Mouse (Mus musculus): ENCODE measurements around the gene Trim47. TPM values are rescaled to one million over a fixed set of nuclear protein-coding genes. Genes with fewer than 3 reads are reported as not detected.

The Trim47 gene
- polyA plus RNA-seq, 1 experiment from 2014 or later, result 3.0 TPM

GRCm38 (mm10) chr11:116072608-116073007 lies 54.4 kb downstream of the Trim47 start:
- Histone ChIP-seq H3K4me3 (ENCODE audit: low read depth, low read length) (no peak overlapping the region), H3K9ac (ENCODE audit: low read depth, low read length) (no peak overlapping the region), H3K27me3 (ENCODE audit: control insufficient read depth, insufficient read depth, low read length) (no peaks in the 10 kb centered on the region), H3K9me3 (ENCODE audit: control insufficient read depth, low read length) (no peaks in the 10 kb centered on the region), H3K4me1 (replicated peaks; ENCODE audit: control insufficient read depth, insufficient read depth, low read length) (no peaks in the 10 kb centered on the region), H3K4me2 (replicated peaks; ENCODE audit: low read depth, low read length) (no peak overlapping the region), H3K27ac (ENCODE audit: low read depth, low read length) (no peak overlapping the region), H3K36me3 (ENCODE audit: control insufficient read depth, insufficient read depth, low read length) (no peaks in the 10 kb centered on the region)
- 77% methylated on average over 3 of the region's 3 CpGs for WGBS
- ATAC-seq (ENCODE audit: low FRiP score), result no peak
- no peak for DNase-seq (ENCODE audit: low spot score)

GRCm38 (mm10) chr11:116071510-116071909 lies 55.5 kb downstream of the Trim47 start:
- H3K9me3 ChIP-seq (ENCODE audit: control insufficient read depth, low read length), result no peaks in the 10 kb centered on the region
- 67% methylated on average over 5 of the region's 5 CpGs for WGBS
- no peak overlapping the region for H3K4me3 ChIP-seq (ENCODE audit: low read depth, low read length)
- H3K27me3 ChIP-seq (ENCODE audit: control insufficient read depth, insufficient read depth, low read length), result no peaks in the 10 kb centered on the region
- DNase-seq (ENCODE audit: low spot score) (no peak), ATAC-seq (ENCODE audit: low FRiP score) (no peak)
- H3K4me2 ChIP-seq (replicated peaks; ENCODE audit: low read depth, low read length), result no peak overlapping the region
- H3K4me1 ChIP-seq (replicated peaks; ENCODE audit: control insufficient read depth, insufficient read depth, low read length), result no peaks in the 10 kb centered on the region
- no peaks in the 10 kb centered on the region for H3K36me3 ChIP-seq (ENCODE audit: control insufficient read depth, insufficient read depth, low read length)
- no peak overlapping the region for H3K9ac ChIP-seq (ENCODE audit: low read depth, low read length)
- H3K27ac ChIP-seq (ENCODE audit: low read depth, low read length), result no peak overlapping the region

- H3K9me3 ChIP-seq (ENCODE audit: control insufficient read depth, low read length), result no peaks in the 10 kb centered on the region
- H3K27me3 ChIP-seq (ENCODE audit: control insufficient read depth, insufficient read depth, low read length), result no peaks in the 10 kb centered on the region
- H3K4me2 ChIP-seq (replicated peaks; ENCODE audit: low read depth, low read length), result no peak overlapping the region
- no peak overlapping the region for H3K4me3 ChIP-seq (ENCODE audit: low read depth, low read length)
- H3K9ac ChIP-seq (ENCODE audit: low read depth, low read length), result no peak overlapping the region
- DNase-seq (ENCODE audit: low spot score) (no peak), ATAC-seq (ENCODE audit: low FRiP score) (no peak)
- H3K36me3 ChIP-seq (ENCODE audit: control insufficient read depth, insufficient read depth, low read length), result no peaks in the 10 kb centered on the region
- no peaks in the 10 kb centered on the region for H3K4me1 ChIP-seq (replicated peaks; ENCODE audit: control insufficient read depth, insufficient read depth, low read length)
- H3K27ac ChIP-seq (ENCODE audit: low read depth, low read length), result no peak overlapping the region
- 86% methylated on average over 12 of the region's 12 CpGs for WGBS
Measured at GRCm38 (mm10) chr11:116065345-116065744, 61.7 kb downstream of the Trim47 start.

GRCm38 (mm10) chr11:116064187-116064867 lies 62.7 kb downstream of the Trim47 start:
- ATAC-seq (ENCODE audit: low FRiP score), result no peak
- Histone ChIP-seq H3K9ac (ENCODE audit: low read depth, low read length) (no peak overlapping the region), H3K9me3 (ENCODE audit: control insufficient read depth, low read length) (no peaks in the 10 kb centered on the region), H3K4me3 (ENCODE audit: low read depth, low read length) (no peak overlapping the region), H3K36me3 (ENCODE audit: control insufficient read depth, insufficient read depth, low read length) (0 out of 2 replicates have a peak, but pooled peaks cover 2% of the 10 kb centered on the region), H3K4me2 (replicated peaks; ENCODE audit: low read depth, low read length) (no peak overlapping the region), H3K4me1 (replicated peaks; ENCODE audit: control insufficient read depth, insufficient read depth, low read length) (no peaks in the 10 kb centered on the region), H3K27me3 (ENCODE audit: control insufficient read depth, insufficient read depth, low read length) (no peaks in the 10 kb centered on the region), H3K27ac (ENCODE audit: low read depth, low read length) (no peak overlapping the region)
- no peak for DNase-seq (ENCODE audit: low spot score)
- WGBS, result 64% methylated on average over 23 of the region's 23 CpGs

- Histone ChIP-seq H3K27me3 (ENCODE audit: control insufficient read depth, insufficient read depth, low read length) (no peaks in the 10 kb centered on the region), H3K4me2 (replicated peaks; ENCODE audit: low read depth, low read length) (no peak overlapping the region), H3K4me1 (replicated peaks; ENCODE audit: control insufficient read depth, insufficient read depth, low read length) (no peaks in the 10 kb centered on the region), H3K36me3 (ENCODE audit: control insufficient read depth, insufficient read depth, low read length) (peaks cover 8% of the 10 kb centered on the region; the same call in 1 of the 2 replicates), H3K9me3 (ENCODE audit: control insufficient read depth, low read length) (no peaks in the 10 kb centered on the region), H3K9ac (ENCODE audit: low read depth, low read length) (no peak overlapping the region), H3K27ac (ENCODE audit: low read depth, low read length) (no peak overlapping the region), H3K4me3 (ENCODE audit: low read depth, low read length) (no peak overlapping the region)
- WGBS, result 77% methylated on average over 13 of the region's 13 CpGs
- no peak for ATAC-seq (ENCODE audit: low FRiP score)
- DNase-seq (ENCODE audit: low spot score), result no peak
Measured at GRCm38 (mm10) chr11:116063562-116063961, 63.4 kb downstream of the Trim47 start.

GRCm38 (mm10) chr11:116062521-116062920 lies 64.5 kb downstream of the Trim47 start:
- H3K36me3 ChIP-seq (ENCODE audit: control insufficient read depth, insufficient read depth, low read length), result peaks cover 15% of the 10 kb centered on the region; the same call in 1 of the 2 replicates
- H3K27me3 ChIP-seq (ENCODE audit: control insufficient read depth, insufficient read depth, low read length), result no peaks in the 10 kb centered on the region
- no peaks in the 10 kb centered on the region for H3K9me3 ChIP-seq (ENCODE audit: control insufficient read depth, low read length)
- WGBS, result 68% methylated on average over 8 of the region's 8 CpGs
- H3K4me2 ChIP-seq (replicated peaks; ENCODE audit: low read depth, low read length), result no peak overlapping the region
- no peaks in the 10 kb centered on the region for H3K4me1 ChIP-seq (replicated peaks; ENCODE audit: control insufficient read depth, insufficient read depth, low read length)
- H3K9ac ChIP-seq (ENCODE audit: low read depth, low read length), result no peak overlapping the region
- H3K27ac ChIP-seq (ENCODE audit: low read depth, low read length), result no peak overlapping the region
- ATAC-seq (ENCODE audit: low FRiP score) (no peak), DNase-seq (ENCODE audit: low spot score) (no peak)
- no peak overlapping the region for H3K4me3 ChIP-seq (ENCODE audit: low read depth, low read length)

GRCm38 (mm10) chr11:116061641-116062415 lies 65.2 kb downstream of the Trim47 start:
- Histone ChIP-seq H3K9ac (ENCODE audit: low read depth, low read length) (no peak overlapping the region), H3K9me3 (ENCODE audit: control insufficient read depth, low read length) (no peaks in the 10 kb centered on the region), H3K4me1 (replicated peaks; ENCODE audit: control insufficient read depth, insufficient read depth, low read length) (no peaks in the 10 kb centered on the region), H3K27me3 (ENCODE audit: control insufficient read depth, insufficient read depth, low read length) (no peaks in the 10 kb centered on the region), H3K4me3 (ENCODE audit: low read depth, low read length) (no peak overlapping the region), H3K27ac (ENCODE audit: low read depth, low read length) (no peak overlapping the region), H3K36me3 (ENCODE audit: control insufficient read depth, insufficient read depth, low read length) (peaks cover 17% of the 10 kb centered on the region; the same call in 1 of the 2 replicates), H3K4me2 (replicated peaks; ENCODE audit: low read depth, low read length) (no peak overlapping the region)
- DNase-seq (ENCODE audit: low spot score) (no peak), ATAC-seq (ENCODE audit: low FRiP score) (no peak)
- WGBS, result 86% methylated on average over 13 of the region's 13 CpGs

- Histone ChIP-seq H3K9ac (ENCODE audit: low read depth, low read length) (no peak overlapping the region), H3K4me3 (ENCODE audit: low read depth, low read length) (no peak overlapping the region), H3K4me2 (replicated peaks; ENCODE audit: low read depth, low read length) (no peak overlapping the region), H3K9me3 (ENCODE audit: control insufficient read depth, low read length) (no peaks in the 10 kb centered on the region), H3K4me1 (replicated peaks; ENCODE audit: control insufficient read depth, insufficient read depth, low read length) (no peaks in the 10 kb centered on the region), H3K36me3 (ENCODE audit: control insufficient read depth, insufficient read depth, low read length) (peaks cover 20% of the 10 kb centered on the region; the same call in 1 of the 2 replicates), H3K27me3 (ENCODE audit: control insufficient read depth, insufficient read depth, low read length) (no peaks in the 10 kb centered on the region), H3K27ac (ENCODE audit: low read depth, low read length) (no peak overlapping the region)
- ATAC-seq (ENCODE audit: low FRiP score) (no peak), DNase-seq (ENCODE audit: low spot score) (no peak)
- 91% methylated on average over 9 of the region's 9 CpGs for WGBS
Measured at GRCm38 (mm10) chr11:116060596-116060995, 66.4 kb downstream of the Trim47 start.

- no peak overlapping the region for H3K4me2 ChIP-seq (replicated peaks; ENCODE audit: low read depth, low read length)
- H3K27ac ChIP-seq (ENCODE audit: low read depth, low read length), result no peak overlapping the region
- H3K4me1 ChIP-seq (replicated peaks; ENCODE audit: control insufficient read depth, insufficient read depth, low read length), result no peaks in the 10 kb centered on the region
- WGBS, result 98% methylated on average over 11 of the region's 11 CpGs
- H3K27me3 ChIP-seq (ENCODE audit: control insufficient read depth, insufficient read depth, low read length), result no peaks in the 10 kb centered on the region
- H3K9ac ChIP-seq (ENCODE audit: low read depth, low read length), result no peak overlapping the region
- no peaks in the 10 kb centered on the region for H3K9me3 ChIP-seq (ENCODE audit: control insufficient read depth, low read length)
- H3K36me3 ChIP-seq (ENCODE audit: control insufficient read depth, insufficient read depth, low read length), result peaks cover 20% of the 10 kb centered on the region; the same call in 1 of the 2 replicates
- H3K4me3 ChIP-seq (ENCODE audit: low read depth, low read length), result no peak overlapping the region
- DNase-seq (ENCODE audit: low spot score) (no peak), ATAC-seq (ENCODE audit: low FRiP score) (no peak)
Measured at GRCm38 (mm10) chr11:116059691-116060025, 67.4 kb downstream of the Trim47 start.
